Mouse (Mus musculus) Muller cell, postnatal 12 days (primary cell): Measurements from ENCODE around the gene Hcfc1r1.
A peak's percentile ranks its signal among the peaks of the same experiment; 100 is the strongest.

Source experiments
- DNase-seq: peaks from one replicate; pipeline ENCODE4 v3.0.0-alpha.2; 2015; ENCODE audit errors: inconsistent ontology term

The Hcfc1r1 gene

DNA sequence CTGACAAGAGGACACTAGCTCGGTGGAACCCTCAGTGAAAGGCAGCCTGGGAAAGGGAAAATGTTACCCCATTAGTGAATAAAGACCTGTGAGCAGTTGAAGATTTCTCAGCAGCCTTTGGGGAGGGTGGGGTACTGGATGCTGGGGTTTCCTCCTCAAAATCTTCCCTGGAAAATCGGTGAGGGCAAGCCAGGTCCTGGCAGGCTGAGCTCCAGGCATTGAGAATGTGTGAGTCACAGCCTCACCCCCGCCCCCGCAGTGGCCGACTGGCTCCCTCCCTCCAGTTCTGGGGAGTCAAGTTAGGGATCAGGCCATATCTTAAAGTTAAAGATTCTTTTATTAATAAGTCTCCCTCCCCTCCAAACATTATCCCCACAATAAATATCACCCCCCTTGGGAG, 1.7 kb downstream of the Hcfc1r1 start:
- DNase-seq = peak; percentile 97

DNA sequence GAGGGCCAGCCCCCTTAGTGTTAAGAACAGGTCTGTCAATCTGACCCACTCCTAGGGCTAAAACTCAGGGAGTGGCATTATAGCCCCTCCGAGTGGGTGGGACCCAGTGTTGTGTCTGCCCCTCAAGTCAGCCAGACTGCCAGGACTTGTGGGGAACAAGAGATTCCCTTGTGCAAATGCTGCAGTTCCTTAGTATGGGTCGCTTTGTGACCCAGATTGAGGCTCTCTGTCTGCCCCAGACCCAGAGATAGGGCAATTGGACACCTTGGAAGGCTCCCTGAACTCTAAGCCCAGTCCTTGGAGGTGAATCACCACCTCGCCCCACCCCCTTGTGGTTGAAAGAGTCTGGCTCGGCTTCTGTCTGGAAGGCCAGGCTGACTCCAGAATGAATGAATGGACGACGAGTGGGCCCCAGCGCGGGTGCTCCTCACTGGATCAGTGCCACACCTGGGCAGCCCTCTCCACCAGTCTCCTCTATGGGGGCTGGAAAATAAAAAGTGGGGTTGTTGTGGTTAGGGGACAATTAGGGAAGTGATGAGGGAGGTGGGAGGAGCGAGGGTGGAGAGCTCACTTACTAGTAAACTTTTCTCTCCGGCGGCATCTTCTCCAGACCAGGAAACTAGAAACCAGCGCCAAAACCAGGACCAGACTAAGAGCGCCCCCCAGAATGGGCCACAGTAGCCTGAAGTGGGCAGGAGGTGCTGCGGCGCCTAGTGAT, 2.3 kb downstream of the Hcfc1r1 start:
- peak; percentile 98 for DNase-seq

DNA sequence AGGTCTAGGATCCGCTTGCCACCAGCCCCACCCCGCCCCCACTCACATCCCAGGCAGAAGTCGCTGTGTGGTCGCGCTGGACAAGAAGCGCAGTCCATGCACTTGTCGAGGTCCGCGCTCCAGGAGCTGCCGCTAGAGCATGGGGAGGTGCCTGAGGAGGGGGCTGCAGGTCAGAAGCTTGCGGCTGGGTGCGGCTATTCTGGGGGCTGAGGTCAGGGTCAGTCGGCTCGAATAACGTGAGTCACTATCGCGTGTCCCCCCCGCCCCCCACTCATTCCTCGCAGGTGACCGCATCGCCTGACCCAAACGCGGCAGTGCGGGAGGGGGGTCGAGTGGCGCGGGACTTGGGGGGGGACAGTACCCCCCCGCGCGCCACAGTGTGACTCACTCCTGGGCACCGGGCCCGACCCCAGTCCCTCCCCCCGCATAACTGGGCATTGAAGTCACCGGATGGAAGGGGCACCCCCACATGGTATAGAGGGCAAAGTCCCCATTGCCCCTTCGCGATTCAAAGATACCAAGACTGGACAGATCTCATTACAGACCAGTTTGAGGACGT, 3.2 kb downstream of the Hcfc1r1 start:
- DNase-seq = peak; percentile 96

DNA sequence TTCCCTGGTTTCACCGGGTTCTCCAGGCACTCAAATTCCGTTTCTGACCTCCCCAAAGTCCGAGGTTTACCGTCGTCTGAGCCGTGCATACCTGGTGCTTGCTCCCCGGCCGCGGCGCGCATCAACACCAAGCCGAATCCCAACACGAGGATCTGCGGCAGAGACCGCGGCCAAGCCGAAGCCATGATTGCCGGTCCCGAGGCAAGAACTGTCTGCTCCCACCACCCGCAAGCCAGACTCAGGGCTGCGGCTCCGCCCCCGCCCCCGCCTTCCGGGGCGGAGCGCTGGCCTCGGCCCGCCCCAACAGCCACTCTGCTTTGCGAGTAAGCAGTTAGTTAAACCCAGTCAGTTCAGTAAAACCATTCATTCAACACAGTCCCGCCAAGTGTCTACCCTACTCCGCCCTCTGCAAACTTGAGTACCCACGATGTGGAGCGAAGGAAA, 3.9 kb downstream of the Hcfc1r1 start, which contains the start of gene Tnfrsf12a:
Tnfrsf12a (minus strand) TSS at position 233 of the 444 bp plus-strand sequence.
- peak; percentile 96 for DNase-seq

GRCm38 (mm10) chr17:23679127-23679835, 5.9 kb downstream of the Hcfc1r1 start, which contains the start of gene Cldn6:
Gene Cldn6 (plus strand): TSS chr17:23679249.
- DNase-seq = no peak

DNA sequence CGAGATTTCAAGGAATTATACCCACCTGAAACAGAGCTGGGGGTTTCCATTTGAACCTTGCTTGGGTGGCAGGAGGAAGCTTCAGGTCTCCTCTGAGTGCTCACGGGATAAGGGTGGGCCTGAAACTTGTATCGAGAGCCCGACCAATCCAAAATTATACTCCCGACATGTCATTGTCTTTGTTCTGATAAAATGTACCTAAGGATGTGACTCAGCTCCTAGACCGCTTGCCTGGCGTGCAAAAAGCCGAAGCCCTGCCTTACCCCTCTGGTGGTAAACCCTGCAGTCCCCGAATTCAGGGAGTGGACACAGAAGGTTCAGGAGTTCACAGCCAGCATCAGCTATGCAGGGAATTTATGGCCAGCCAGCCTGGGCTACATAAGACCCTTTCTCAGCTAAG, 6.9 kb downstream of the Hcfc1r1 start:
- DNase-seq = no peak

DNA sequence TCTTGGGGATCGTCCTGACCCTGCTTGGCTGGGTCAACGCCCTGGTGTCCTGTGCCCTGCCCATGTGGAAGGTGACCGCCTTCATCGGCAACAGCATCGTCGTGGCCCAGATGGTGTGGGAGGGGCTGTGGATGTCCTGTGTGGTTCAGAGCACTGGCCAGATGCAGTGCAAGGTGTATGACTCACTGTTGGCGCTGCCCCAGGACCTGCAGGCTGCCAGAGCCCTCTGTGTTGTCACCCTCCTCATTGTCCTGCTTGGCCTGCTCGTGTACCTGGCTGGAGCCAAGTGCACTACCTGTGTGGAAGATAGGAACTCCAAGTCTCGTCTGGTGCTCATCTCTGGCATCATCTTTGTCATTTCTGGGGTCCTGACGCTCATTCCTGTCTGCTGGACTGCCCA, 7.7 kb downstream of the Hcfc1r1 start:
- DNase-seq = no peak

DNA sequence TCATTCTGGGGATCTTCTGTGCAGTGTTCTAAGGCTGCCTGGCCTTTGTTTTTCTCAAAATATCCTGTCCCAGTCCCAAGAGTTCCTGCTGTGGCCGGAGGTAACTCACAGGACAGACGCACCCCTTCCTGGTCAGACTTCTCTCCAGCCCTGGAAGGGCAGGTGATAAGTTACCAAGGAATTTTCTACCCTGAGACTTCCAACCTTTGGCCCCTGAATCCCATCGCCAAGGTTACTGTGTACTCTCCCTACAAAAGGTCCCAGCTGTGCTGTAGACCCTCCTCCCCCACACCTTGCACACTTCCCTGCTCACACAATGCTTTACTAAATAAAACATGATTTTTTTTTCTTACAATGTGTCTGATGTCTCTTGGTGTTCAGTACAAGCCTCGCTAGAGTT, 8.7 kb downstream of the Hcfc1r1 start:
- no peak for DNase-seq

GRCm38 (mm10) chr17:23682530-23682929, 9.1 kb downstream of the Hcfc1r1 start:
- no peak for DNase-seq

- DNase-seq = no peak
Observed at GRCm38 (mm10) chr17:23683226-23683625, 9.8 kb downstream of the Hcfc1r1 start.

DNA sequence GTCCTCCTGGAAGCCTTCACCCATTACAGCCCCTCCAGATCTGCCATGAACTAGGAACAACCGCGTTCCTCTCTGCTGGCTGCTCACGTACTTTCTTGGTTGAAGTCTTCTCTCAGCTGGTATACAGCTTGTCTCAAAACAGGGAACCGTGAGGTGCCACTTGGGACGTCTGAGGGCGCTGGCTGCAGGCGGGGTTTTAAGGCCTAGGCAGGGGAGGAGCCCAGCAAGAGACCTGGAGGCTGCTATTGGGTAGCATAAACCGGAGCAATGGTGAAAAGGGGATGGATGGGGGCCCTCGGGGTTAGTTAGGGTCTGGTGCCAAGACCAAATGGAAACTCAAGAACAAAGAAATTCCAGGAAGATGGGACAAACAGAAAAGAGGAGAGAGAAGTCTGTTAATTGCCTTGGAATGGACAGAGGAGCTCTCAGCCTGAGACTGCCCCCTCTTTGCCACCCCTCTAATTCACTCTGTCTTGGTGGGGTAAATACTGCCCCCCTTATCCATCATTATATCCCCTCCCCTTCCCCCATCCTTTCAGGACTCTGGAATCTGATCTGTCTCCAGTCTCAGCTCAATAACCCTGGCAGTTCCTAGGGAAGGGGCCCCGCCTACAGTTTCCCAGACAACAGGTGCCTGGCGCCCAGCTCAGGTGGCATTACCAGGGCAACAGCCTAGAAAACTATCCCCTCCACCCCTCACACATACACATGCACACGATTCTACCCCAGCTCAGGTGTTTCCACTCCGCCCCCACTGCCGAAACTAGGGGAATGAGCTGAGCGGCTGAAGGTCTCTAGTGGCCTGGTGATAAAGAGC, 10.7 kb downstream of the Hcfc1r1 start, which contains the start of gene Cldn9:
Cldn9 (minus strand) TSS at position 171 of the 817 bp plus-strand sequence.
- no peak for DNase-seq

- DNase-seq = no peak
Observed at GRCm38 (mm10) chr17:23694491-23694890, 21.1 kb downstream of the Hcfc1r1 start.

- no peak for DNase-seq
Observed at GRCm38 (mm10) chr17:23695801-23696200, 22.4 kb downstream of the Hcfc1r1 start.

DNA sequence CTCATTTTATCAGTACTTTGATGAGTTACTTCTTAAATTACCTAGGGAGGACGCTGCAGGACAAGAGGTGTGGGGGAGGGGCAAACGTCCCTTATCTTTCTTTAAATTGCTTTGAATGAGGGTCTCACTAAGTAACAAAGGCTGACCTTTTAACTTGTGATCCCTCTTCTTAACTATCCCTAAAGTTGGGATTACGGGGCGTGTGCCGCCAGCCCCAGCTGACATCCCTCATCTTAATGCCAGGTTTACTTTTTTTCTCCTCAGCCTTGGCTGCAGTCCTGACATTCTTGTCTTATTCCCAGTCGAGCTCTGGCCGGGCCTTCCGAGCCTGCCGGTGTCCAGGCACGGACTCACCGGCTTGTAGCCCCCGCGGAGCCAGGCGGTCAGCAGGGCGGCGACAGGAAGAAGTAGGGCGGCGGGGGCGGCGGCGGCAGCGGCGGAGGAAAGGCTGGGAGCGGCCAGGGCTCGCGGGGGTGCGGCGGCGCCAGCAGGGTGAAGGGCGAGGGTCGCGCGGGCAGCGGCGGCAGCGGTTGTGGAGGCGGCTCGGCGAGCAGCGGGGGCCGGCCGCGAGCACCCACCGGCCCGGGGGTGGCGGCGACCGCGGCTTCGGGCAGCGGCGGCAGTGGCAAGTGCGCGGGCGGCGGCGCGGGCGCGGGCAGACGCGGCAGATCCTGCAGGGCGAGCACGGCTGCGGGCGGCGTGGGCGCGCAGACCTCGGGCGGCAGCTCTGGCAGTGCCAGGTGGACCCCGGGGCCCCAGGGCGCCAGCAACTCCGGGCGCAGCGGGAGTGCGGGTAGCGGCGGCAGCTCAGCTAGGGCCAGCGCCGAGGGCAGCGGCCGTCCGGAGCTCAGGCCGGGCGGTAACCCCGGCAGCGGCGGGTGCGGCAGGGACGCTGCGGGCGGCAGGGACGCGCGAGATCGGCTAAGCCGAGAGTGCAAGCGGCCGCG, 26.0 kb downstream of the Hcfc1r1 start:
- peak; percentile 65 for DNase-seq

DNA sequence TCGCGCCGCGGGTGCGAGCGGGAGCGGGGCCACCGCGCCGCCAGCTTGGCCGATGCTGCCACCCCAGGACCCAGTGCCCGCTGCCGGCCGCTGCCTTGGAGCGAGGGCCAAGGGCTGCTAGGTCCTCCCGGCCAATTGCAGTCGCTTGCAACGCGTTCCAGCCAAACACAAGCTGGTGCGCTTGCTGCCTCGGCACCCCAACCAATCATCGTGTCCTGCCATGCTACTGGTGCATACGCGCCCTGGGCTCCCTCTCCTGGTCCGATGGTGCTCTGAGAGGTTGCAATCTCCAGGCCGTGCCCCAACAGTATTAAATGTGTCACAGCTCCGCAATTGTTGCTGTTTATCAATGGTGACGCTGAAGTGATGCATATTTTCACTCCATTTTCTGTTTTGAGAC, 26.7 kb downstream of the Hcfc1r1 start:
- DNase-seq = peak; percentile 94

GRCm38 (mm10) chr17:23703301-23703700, 29.9 kb downstream of the Hcfc1r1 start:
- DNase-seq = no peak

DNA sequence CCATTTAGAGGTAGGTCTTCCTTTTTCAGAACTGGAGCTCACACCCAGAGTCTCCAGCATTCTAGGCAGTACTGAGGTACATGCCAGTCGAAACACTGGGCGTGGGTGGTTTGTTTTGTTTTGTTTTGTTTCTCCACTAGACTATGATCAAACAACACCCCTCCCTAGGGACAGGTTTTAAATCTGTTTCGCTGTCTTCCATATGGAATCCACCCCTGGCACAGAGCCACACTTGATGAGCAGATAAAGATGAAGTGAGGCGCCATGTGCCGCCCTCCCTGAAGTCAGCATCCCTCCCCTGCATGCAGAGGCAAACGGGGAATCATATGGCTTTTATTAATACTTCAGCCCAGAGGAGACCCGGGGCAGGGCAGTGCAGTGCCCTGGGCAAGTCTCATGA, 31.3 kb downstream of the Hcfc1r1 start:
- DNase-seq = no peak

DNA sequence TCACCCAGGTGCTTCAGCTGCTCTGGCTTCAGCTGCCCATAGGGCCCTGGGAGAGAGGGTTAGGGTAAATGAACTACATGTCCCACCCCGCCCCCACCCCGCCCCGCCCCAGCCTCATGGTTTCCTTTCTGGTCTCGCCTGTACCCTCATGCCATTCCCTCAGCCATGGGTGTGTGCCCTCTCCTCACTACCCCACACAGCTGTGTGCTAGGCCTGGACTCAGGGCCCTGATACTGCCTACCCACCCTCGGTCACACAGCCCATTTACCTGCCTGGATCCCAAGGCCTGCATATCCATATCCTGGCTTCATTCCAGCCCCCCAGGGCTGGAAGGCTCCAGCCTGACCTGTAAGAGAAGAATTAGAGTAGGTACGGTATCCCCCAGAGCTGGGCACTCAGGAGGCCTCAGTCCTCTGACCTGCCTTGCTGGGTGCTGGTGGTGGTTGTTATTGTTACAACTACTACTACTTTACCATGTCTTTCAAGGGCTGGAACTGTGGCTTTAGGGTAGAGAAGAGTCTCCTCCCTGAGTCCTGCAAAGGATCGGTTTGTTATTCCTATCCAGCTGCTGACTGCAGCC, 32.2 kb downstream of the Hcfc1r1 start:
- DNase-seq = no peak

DNA sequence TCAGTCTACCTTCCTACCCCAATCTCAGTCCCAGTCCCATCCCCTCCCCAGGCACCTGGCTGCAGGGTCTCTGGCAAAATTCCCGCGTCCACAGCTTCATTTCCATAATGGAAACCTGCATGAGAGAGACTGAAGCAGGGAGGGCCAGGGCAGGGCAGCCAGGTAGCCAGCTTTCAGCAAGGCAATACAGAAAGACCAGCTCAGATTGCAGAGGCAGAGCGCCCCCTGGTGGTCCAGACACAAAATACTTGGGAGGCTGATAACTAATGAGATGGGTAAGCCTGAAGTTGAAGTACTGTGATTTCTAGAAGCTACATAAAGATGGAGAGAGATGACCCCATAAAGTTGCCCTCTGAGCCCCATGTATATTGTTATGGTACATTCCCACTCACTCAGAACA, 32.8 kb downstream of the Hcfc1r1 start:
- peak; percentile 62 for DNase-seq

DNA sequence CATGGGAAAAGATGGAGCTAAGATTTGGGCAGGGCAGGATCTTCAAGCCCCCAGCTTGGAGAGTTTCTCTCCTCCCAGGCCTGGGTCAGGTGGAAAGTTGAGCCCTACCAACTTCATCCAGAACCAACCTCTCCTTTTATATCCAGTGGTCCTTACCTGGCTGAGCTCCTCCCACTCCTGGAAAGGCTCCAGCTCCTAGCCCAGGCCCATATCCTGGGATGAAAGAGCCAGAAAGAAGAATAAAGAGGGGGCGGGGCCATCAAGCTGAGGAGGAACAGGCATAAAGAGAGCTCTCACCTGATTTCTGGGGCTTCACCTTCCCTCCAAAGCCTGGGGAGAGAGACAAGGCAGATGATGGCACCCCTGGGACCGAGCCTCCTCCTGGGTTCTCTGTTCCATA, 43.6 kb downstream of the Hcfc1r1 start:
- DNase-seq = no peak
